Mouse (Mus musculus) hindbrain, embryonic 16.5 days (tissue): ENCODE measurements at regions not wholly inside any gene's neighbourhood (a gene's known extent, or its start where the extent isn't known, plus 50 kb on each side); places are given as distances from the start of the nearest gene placed in this dataset.

Experiments used
- ATAC-seq: fragments of 200-750 bp; cut with Nextera tagmentation; 2 replicates; pipeline ENCODE4 v1.8.0; 2017; ENCODE audit warnings: moderate TSS enrichment, moderate library complexity
- H3K27ac ChIP-seq: fragments of 300-500 bp; sonication (generic); 2 replicates; pipeline ENCODE4 v1.5.1; 2014; ENCODE audit warnings: low read depth, mild to moderate bottlenecking, control low read depth, low read length, moderate library complexity
- H3K27me3 ChIP-seq: fragments of 300-500 bp; sonication (generic); replicated peaks from 2 replicates; pipeline ENCODE4 v1.6.1; 2014; ENCODE audit warnings: low read length; ENCODE audit not compliant: control insufficient read depth, insufficient read depth
- H3K36me3 ChIP-seq: fragments of 300-500 bp; sonication (generic); 2 replicates; pipeline ENCODE4 v1.6.1; 2014; ENCODE audit warnings: mild to moderate bottlenecking, low read length, moderate library complexity, mixed read lengths; ENCODE audit not compliant: control insufficient read depth, insufficient read depth
- H3K4me1 ChIP-seq: fragments of 300-500 bp; sonication (generic); 2 replicates; pipeline ENCODE4 v1.6.1; 2014; ENCODE audit warnings: low read depth, low read length; ENCODE audit not compliant: control insufficient read depth, insufficient read depth
- H3K4me2 ChIP-seq: fragments of 300-500 bp; sonication (generic); 2 replicates; pipeline ENCODE4 v1.6.1; 2014; ENCODE audit warnings: mild to moderate bottlenecking, low read length, control low read depth, moderate library complexity
- H3K4me3 ChIP-seq: fragments of 300-500 bp; sonication (generic); 2 replicates; pipeline ENCODE4 v1.5.1; 2014; ENCODE audit warnings: mild to moderate bottlenecking, low read length, control low read depth, moderate library complexity
- H3K9ac ChIP-seq: fragments of 300-500 bp; sonication (generic); 2 replicates; pipeline ENCODE4 v1.6.1; 2014; ENCODE audit warnings: low read depth, mild to moderate bottlenecking, control low read depth, low read length, moderate library complexity
- H3K9me3 ChIP-seq: fragments of 300-500 bp; sonication (generic); 2 replicates; pipeline ENCODE4 v1.6.1; 2014; ENCODE audit warnings: mild to moderate bottlenecking, low read length, moderate library complexity; ENCODE audit not compliant: control insufficient read depth
- WGBS: fragments of 180-500 bp; shearing (Covaris S2); extraction: QIAGEN DNeasy Blood & Tissue Kit; methylation state at CpG from one replicate; pipeline ENCODE4 v1.1.7; 2014; 5-methylcytosine and 5-hydroxymethylcytosine counted together

DNA sequence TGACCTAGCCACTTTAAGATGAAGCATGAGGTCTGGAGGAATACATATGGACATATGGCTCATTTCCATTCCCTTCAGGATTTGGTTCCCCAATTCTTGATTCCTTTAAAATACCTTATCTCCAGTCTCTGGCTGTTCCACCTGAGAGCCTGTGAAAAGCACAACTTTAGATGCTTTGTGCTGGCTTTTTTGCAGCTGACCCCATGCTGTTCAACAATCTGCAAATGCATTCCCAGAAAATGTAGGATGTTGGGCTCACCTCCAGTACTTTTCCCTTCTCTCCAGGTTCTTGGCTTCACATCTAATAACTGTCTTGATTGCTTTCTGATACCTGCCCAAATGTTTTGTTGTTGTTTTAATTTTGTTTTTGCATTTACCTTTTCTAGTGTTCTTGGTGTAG lies 498.0 kb upstream of the Mon1b start:
- no peaks in the 10 kb centered on the region for H3K9me3 ChIP-seq
- no peaks in the 10 kb centered on the region for H3K4me1 ChIP-seq
- H3K36me3 ChIP-seq = no peaks in the 10 kb centered on the region
- no peak overlapping the region for H3K27ac ChIP-seq
- no peak overlapping the region for H3K4me3 ChIP-seq
- H3K9ac ChIP-seq = no peak overlapping the region
- H3K4me2 ChIP-seq = no peak overlapping the region
- H3K27me3 ChIP-seq = no peaks in the 10 kb centered on the region
- ATAC-seq = no peak

DNA sequence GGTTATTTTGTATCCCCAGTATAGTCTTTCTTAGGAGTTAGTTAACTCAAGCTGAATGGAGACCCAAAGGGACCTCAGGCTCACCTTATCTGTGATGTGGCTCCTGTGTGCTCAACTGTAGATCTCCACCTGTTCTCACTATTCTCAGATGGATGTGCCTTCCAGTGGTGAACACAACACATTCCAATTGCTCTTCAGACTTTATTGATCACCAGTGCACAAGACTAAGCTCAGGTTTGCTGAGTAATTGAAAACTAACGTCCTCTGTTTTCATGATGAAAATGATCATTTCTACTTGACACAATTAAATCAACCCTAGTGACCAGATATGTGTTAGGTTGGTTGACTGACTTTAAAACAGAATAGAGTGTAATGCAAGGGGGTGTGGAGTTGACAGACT lies 495.4 kb upstream of the Mon1b start:
- no peaks in the 10 kb centered on the region for H3K27me3 ChIP-seq

GRCm38 (mm10) chr8:113141131-113141530 lies 494.3 kb upstream of the Mon1b start:
- no peak overlapping the region for H3K4me3 ChIP-seq
- ATAC-seq = no peak
- no peaks in the 10 kb centered on the region for H3K4me1 ChIP-seq
- no peaks in the 10 kb centered on the region for H3K36me3 ChIP-seq
- no peaks in the 10 kb centered on the region for H3K27me3 ChIP-seq
- no peak overlapping the region for H3K9ac ChIP-seq
- peaks cover 2% of the 10 kb centered on the region; the same call in 1 of the 2 replicates for H3K9me3 ChIP-seq
- no peak overlapping the region for H3K4me2 ChIP-seq
- no peak overlapping the region for H3K27ac ChIP-seq
- WGBS = 89% methylated on average over 1 of the region's 1 CpGs

More for the DNA sequence above, 495.4 kb upstream of the Mon1b start:
- ATAC-seq = no peak
- Histone ChIP-seq H3K27ac (no peak overlapping the region), H3K4me3 (no peak overlapping the region), H3K4me1 (no peaks in the 10 kb centered on the region), H3K4me2 (no peak overlapping the region), H3K9me3 (no peaks in the 10 kb centered on the region), H3K9ac (no peak overlapping the region), H3K36me3 (no peaks in the 10 kb centered on the region)
- WGBS = 82% methylated on average over 1 of the region's 1 CpGs

- WGBS = 44% methylated on average over 1 of the region's 1 CpGs
- Histone ChIP-seq H3K9me3 (no peaks in the 10 kb centered on the region), H3K4me3 (no peak overlapping the region), H3K27me3 (no peaks in the 10 kb centered on the region), H3K9ac (no peak overlapping the region), H3K4me1 (no peaks in the 10 kb centered on the region), H3K4me2 (no peak overlapping the region), H3K27ac (no peak overlapping the region), H3K36me3 (no peaks in the 10 kb centered on the region)
- ATAC-seq = peak; percentile 50; the same call in 1 of the 2 replicates
These were observed 458.8 kb upstream of the Mon1b start for GRCm38 (mm10) chr8:113176591-113176990.

DNA sequence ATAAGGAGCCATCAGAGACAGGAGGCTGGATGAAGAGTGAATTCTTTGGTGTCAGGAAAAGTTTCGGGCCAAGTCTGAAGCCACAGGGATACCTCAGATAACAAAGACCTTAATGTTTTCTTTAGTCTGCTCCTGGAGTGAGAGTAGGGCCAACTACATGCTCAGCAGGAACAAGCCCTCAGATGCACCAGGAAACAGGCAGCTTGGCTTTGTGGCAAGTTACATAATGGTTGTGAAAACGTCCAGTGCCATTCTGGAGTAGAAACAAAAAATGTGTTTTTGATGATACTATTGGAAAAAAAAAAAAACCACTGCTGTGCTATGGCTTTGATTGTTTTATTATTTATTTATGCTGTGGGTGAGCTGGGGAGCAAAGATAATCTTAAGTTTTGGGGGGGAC lies 452.2 kb upstream of the Mon1b start:
- no peaks in the 10 kb centered on the region for H3K9me3 ChIP-seq
- 20% methylated on average over 2 of the region's 2 CpGs for WGBS
- no peak overlapping the region for H3K9ac ChIP-seq
- no peak for ATAC-seq
- H3K4me3 ChIP-seq = no peak overlapping the region
- no peak overlapping the region for H3K4me2 ChIP-seq
- H3K27me3 ChIP-seq = no peaks in the 10 kb centered on the region
- H3K27ac ChIP-seq = no peak overlapping the region
- no peaks in the 10 kb centered on the region for H3K36me3 ChIP-seq
- H3K4me1 ChIP-seq = no peaks in the 10 kb centered on the region

GRCm38 (mm10) chr8:113190537-113190936 lies 444.9 kb upstream of the Mon1b start:
- no peak overlapping the region for H3K4me2 ChIP-seq
- H3K9me3 ChIP-seq = no peaks in the 10 kb centered on the region
- H3K9ac ChIP-seq = no peak overlapping the region
- H3K4me3 ChIP-seq = no peak overlapping the region
- WGBS = 85% methylated on average over 1 of the region's 1 CpGs
- H3K36me3 ChIP-seq = no peaks in the 10 kb centered on the region
- ATAC-seq = no peak
- H3K4me1 ChIP-seq = no peaks in the 10 kb centered on the region
- H3K27me3 ChIP-seq = no peaks in the 10 kb centered on the region
- H3K27ac ChIP-seq = no peak overlapping the region

DNA sequence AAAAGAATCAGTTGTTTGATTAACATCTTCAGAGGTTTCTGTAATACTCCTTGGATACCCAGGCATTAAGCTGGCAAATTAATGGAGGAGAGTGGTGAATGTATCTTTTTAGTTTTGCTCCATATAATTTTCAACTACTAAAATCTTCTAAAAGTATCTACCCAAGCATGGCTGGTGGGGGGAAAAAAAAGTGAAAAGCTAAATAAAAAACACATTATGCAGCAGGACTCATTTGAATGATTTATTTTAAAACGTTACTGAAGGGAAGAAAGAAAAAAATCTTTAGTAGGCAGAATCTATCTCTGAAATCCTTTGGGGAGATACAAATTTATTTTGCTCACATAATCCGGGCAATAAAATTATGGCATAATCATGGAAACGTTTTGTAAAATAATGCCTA lies 443.9 kb upstream of the Mon1b start:
- H3K27me3 ChIP-seq = no peaks in the 10 kb centered on the region

More for the DNA sequence above, 443.9 kb upstream of the Mon1b start:
- H3K4me2 ChIP-seq = no peak overlapping the region
- ATAC-seq = no peak
- no peaks in the 10 kb centered on the region for H3K4me1 ChIP-seq
- H3K9ac ChIP-seq = no peak overlapping the region
- no peaks in the 10 kb centered on the region for H3K9me3 ChIP-seq
- no peak overlapping the region for H3K4me3 ChIP-seq
- H3K36me3 ChIP-seq = no peaks in the 10 kb centered on the region
- 63% methylated on average over 3 of the region's 3 CpGs for WGBS
- no peak overlapping the region for H3K27ac ChIP-seq
